Mouse (Mus musculus): ENCODE results near the gene Gapvd1.
A peak's percentile ranks its signal among the peaks of the same experiment; 100 is the strongest.
"Not testable (repeated sequence)": the region's sequence is repeated elsewhere in the genome, so short reads cannot be mapped to it uniquely, and the experiment has no call there.

Gene Gapvd1

DNA sequence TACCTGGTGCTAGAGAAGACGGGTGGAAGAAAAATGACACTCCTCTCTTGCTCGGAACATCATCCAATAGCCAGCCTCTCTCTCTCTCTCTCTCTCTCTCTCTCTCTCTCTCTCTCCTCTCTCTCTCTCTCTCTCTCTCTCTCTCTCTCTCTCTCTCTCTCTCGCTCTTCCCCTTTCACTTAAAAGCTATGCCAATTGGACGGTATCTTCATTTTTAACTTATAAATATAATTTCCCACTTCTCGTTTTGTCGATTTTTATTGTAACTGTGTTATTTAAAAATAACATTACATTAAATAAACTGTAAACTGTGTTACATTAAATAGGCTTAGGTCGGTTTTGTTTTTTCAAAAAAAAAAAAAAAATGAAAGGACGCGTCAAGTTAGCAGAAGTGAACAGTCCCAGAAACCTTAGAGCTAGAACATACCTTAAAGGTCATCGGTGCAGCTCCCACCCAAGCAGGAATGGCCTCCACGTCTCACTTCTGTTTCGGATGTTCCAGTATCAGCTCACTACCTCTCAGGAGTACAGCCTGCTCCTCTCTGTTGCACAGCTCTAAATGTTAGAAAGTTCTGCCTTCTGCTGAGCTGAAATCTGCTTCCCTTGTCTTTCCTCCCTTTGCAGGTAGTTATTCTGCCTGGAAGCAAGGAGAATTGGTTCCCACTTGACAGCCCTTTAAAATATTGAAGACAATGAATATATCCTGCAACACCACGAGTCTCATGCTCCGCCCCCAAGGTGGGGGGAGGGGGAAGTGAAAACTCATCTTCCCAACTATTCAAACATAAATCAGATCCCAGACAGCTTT lies at the start of gene Gapvd1:
Gapvd1 (minus strand) TSS at position 682 of the 808 bp plus-strand sequence.
- DNase-seq (ENCODE audit: low spot score in 2 of 2): peak; percentile 15

GRCm38 (mm10) chr2:34804815-34805214 lies 49.8 kb upstream of the Gapvd1 start:
- no peak for DNase-seq (ENCODE audit: low spot score in 2 of 2)

GRCm38 (mm10) chr2:34804172-34804571 lies 49.1 kb upstream of the Gapvd1 start:
- DNase-seq (ENCODE audit: low spot score in 2 of 2): no peak

DNA sequence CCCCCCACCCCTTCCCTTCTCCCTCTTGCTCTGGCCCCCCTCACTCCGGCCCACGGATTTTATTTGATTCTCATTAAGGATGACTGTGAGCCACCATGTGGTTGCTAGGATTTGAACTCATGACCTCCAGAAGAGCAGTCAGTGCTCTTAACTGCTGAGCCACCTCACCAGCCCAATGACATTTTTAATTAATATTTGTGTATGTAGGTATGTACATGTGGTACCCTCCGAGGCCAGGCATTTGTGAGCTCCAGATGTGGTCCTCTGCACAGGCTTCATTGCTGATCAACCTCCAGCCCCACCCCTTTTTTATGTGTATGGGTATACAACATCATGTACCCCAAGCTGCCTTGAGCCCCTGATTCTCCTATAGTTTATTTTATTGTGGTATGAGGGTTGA lies 48.7 kb upstream of the Gapvd1 start:
- no peak for DNase-seq (ENCODE audit: low spot score in 2 of 2)

GRCm38 (mm10) chr2:34802565-34803245 lies 47.7 kb upstream of the Gapvd1 start:
- not testable (repeated sequence) for DNase-seq (ENCODE audit: low spot score in 2 of 2)

DNA sequence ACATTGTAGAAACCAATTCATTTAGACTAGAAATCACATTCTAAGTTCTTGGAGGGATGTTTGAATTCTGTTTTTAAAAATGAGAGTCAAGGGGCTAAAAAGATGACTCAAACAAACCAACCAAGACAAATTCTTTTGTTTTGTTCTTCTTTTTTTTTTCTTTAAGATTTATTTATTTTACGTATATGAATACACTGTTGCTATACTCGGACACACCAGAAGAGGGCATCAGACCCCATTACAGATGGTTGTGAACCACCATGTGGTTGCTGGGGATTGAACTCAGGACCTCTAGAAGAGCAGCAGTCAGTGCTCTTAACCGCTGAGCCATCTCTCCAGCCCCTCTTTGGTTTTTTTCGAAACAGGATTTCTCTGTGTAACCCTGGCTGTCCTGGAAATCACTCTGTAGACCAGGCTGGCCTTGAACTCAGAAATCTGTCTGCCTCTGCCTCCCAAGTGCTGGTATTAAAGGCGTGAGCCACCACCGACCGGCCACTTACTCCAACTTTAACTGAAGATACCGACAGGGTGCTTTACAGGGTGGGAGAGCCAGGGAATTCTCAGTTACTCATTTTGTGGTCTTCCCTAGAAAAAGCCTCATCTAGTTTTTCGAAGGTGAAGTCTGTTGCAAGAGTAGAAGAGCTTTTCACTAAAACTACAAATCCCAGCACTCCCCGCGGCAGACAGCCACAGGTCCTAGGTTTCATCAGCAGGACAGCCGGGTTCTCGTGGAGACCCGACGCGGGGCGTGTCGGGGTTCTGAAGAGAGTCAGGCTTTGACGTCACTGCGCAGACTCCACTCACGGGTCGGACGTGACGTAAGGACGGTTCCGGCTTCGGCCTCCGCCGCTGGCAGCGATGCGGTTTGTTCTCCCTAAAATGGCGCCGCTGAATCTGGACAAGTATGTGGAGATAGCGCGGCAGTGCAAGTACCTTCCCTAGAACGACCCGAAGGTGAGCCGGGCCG lies 46.8 kb upstream of the Gapvd1 start:
- peak; percentile 94 to 97 for DNase-seq (ENCODE audit: low spot score in 2 of 2)

DNA sequence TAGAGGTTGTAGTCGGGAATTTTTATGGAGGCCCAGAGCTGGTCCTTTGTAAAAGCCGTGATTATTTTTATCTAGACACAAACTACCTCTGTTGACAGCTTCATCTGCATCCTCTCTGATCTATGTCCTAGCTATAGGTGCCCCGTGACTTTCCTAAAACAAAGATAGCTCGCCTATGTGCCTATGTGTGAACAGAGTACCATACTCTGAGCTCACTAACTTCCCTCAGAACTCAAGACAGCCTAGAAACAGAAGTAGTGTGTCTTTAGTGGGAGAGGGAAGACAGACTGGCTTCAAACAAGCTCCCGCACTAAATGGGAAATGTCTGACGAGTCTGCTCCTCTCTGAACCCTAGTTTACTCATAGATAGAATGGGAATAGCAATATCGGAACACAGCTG lies 45.3 kb upstream of the Gapvd1 start:
- DNase-seq (ENCODE audit: low spot score in 2 of 2): no peak

GRCm38 (mm10) chr2:34799357-34800256 lies 44.6 kb upstream of the Gapvd1 start, which contains the start of gene Rabepk:
TSS of gene Rabepk (minus strand) at chr2:34799912.
- peak; percentile 78 to 84 for DNase-seq (ENCODE audit: low spot score in 2 of 2)

- DNase-seq (ENCODE audit: low spot score in 2 of 2): no peak
Measured at GRCm38 (mm10) chr2:34795426-34795825, 40.4 kb upstream of the Gapvd1 start.

DNA sequence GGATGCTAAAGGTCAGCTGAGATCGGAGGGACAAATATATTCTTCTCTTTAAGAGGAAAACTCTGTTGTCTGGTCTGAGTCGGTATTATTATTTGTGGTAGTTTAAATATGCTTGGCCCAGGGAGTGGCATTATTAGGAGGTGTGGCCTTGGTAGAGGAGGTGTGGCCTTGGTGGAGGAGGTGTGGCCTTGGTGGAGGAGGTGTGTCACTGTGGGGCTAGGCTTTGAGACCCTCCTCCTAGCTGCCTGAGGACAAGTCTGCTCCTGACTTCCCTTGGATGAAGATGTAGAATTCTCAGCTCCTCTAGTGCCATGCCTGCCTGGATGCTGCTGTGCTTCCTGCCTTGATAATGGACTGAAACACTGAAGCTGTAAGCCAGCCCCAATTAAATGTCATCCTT lies 39.5 kb upstream of the Gapvd1 start:
- DNase-seq (ENCODE audit: low spot score in 2 of 2): no peak

- not testable (repeated sequence) for DNase-seq (ENCODE audit: low spot score in 2 of 2)
Measured at GRCm38 (mm10) chr2:34792543-34792942, 37.5 kb upstream of the Gapvd1 start.

- peak; percentile 61 to 62 for DNase-seq (ENCODE audit: low spot score in 2 of 2)
Measured at GRCm38 (mm10) chr2:34790282-34790681, 35.2 kb upstream of the Gapvd1 start.

- peak in 1 of 2 experiments; percentile 58 for DNase-seq (ENCODE audit: low spot score in 2 of 2)
Measured at GRCm38 (mm10) chr2:34784085-34784484, 29.1 kb upstream of the Gapvd1 start.

DNA sequence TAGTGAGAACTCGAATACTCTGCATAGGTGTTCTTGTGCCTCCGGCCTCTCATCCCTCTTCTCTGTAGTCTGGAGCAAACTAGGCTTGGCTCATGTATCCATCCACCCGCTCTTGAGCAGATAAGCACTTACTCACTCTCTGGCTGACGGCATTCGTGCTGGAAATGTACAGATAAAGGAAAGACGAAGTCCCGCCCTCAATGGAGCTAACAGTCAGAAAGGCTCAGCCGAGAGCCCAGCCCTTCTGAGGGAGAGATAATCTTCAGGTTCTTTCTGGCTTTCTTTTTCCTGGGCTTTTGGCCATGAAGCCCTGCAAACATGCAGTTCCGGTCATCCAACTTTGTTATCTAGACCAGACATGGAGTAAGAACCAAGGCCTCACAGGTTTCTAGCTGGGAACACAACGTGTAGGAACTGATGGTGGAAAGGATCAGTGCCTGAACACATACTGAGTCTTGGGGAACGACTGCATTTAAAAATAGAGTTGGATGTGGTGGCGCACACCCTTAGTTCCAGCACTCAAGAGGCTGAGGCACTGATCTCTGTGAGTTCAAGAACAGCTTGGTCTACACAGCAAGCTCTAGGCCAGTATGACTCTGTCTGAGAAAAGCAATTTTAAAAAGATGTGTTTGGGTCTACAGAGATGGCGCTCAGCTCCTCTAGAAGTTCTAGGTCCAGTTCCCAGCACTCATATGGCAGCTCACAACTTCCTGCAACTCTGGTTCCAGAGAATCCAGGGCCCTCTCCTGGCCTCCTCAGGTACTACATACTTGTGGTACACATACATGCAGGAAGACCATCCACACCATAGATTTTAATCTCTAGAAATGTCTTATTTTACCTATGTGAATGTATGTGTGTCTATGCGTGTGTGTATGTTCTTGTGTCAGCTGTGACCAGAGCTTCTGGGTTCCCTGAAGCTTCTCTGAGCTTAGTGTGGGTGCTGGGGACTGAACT lies 28.3 kb upstream of the Gapvd1 start:
- no peak for DNase-seq (ENCODE audit: low spot score in 2 of 2)

DNA sequence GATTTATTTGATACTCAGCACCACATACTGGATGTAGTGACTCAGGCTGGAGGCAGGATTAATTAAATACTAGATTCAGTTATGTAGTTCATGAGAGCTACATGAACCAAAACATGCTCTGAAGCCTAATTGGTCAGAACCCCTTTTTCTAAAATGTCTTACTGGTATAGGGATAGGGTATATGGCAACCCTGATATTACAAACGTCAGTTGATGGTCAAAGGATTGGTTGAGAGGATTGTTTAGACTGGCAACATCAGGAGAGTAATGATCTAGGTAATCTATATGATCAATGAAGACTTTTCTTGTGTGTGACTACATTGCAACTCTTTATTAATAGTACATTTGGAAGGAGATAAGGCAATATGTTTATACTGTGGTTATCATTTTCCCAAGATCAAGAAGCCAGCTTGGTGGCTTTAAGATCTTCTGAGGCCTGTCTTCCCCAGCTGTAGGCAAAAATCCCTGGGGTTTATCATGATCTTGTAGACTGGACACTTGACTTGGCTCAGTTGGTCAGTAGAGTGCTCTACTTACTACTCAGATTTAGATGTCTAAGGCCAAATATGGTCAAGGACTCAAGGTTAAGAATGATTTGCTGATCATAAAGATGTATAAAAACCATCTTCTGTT lies 22.3 kb upstream of the Gapvd1 start:
- no peak for DNase-seq (ENCODE audit: low spot score in 2 of 2)

- DNase-seq (ENCODE audit: low spot score in 2 of 2): no peak
Measured at GRCm38 (mm10) chr2:34774493-34774892, 19.5 kb upstream of the Gapvd1 start.

DNA sequence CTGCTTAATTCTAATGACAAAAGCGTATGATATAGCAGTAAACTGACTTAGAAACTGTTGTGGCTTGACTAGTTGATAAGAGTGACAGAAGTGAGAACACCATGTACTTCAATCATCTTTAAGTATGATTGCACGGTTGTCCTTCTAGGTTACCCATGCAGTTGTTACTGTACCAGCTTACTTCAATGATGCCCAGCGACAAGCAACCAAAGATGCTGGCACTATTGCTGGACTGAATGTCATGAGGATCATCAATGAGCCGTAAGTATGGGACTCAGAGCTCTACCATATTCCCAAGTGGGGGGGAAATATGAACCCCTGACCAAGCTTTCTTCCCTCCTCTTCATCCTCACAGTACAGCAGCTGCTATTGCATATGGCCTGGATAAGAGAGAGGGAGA lies 18.6 kb upstream of the Gapvd1 start:
- DNase-seq (ENCODE audit: low spot score in 2 of 2): no peak

- peak in 1 of 2 experiments; percentile 59 for DNase-seq (ENCODE audit: low spot score in 2 of 2)
Measured at GRCm38 (mm10) chr2:34772252-34773235, 17.5 kb upstream of the Gapvd1 start.

Measured in thymus, postnatal 10 days (tissue).